Mouse (Mus musculus) B cell, adult 2 months (primary cell): ENCODE results near the gene Fxyd2.

Experiments used
- DNase-seq, 2 experiments: peaks; one replicate each; pipeline ENCODE4 v3.0.0; 2022

The Fxyd2 gene

GRCm38 (mm10) chr9:45395218-45395617 lies 4.3 kb upstream of the Fxyd2 start:
- no peak for DNase-seq

DNA sequence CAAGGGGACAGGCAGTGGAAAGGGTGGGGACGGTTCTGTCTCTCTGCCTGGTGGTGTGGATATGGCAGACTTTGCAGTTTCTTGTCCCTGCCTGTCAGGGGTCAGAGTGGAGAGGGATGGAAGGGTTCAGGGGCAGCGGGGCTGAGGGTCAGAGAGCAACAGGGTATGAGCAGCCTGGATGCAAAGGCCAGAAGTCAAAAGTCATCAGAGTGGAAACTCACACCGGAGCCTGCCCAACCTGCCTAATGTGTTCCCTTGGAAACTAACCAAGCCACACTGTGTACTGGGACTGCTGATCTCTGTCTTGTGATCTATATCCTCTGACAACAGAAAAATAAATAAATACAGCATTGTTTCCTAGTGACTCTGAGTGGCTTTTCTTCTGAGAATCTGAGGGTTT lies 3.7 kb upstream of the Fxyd2 start:
- DNase-seq = no peak

DNA sequence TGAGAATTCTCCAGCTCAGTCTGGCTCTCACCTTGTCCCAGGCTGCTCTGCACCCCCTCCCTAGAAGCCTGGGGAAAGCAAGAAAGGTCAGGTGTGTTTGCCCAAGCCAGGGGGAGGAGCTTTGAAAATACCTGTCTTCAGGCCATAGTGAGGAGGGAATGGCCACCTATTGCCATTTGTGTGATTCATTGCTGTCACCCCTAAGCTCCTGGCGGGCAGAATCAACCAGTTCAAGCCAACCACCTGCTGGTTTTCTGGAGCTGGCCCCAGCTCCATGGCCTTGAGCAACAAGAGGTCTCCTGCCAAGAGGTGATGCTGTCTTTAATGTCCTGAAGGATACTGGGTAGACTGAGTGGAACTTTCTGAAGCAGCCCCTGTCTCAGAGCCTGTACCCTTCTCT lies 1.1 kb upstream of the Fxyd2 start:
- DNase-seq = no peak

DNA sequence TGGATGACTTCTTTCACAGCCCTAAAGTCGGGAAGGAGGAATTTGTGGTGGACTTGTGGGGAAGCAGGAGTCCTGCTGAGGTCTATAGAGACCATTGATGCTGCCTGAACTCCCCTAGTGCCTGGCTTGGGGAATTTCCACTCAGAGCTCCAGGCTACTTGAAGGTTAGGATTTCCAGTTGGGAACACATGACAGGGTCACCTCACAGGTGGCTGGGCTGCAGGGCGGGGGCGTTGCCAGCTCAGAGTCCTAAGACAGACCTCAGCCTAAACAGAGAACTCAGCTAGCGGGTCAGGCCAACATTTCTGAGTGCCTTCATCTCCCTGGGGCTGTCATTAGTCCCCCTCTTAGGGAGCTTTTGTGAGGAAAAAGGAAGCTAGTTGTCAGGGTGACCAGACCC lies 2.4 kb downstream of the Fxyd2 start:
- DNase-seq = no peak

DNA sequence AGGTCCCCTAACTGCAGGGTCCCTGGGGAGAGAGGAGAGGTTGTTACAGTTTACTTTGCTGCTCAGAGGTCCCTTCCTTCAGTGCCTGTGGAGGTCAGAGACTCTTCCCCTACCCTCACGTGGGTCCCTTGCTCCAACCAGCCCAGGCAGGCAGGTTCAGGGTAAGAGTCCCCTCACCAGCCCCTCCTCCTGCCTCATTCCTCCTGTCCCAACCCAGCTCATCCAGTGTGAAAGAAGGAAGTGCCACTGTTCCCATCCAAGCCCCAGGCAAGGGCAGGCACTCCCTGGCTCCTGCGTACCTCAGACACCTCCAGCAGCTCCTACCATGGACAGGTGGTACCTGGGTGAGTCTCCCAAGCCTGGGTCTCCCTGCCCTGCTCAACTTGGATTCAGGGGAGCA lies 3.5 kb downstream of the Fxyd2 start:
- no peak for DNase-seq

DNA sequence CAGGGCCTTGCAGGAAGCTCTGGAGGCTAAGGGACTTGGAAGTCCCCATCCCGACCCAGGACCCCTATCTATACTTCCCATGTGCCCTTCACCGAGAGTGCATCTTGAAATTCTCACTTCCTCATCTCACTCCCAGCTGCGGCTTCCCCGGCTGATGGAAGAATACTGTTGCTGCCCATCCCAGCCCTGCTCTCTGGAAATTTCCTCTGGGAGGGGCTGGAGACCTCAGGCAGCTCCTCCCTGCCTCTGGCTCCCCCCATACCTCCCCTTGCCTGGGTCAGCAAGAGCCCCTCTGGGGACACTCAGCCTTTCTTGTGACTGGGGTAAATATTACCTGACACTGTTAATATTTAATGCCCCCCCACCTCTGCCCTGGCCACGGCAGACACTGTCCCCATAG lies 6.2 kb downstream of the Fxyd2 start:
- no peak for DNase-seq

DNA sequence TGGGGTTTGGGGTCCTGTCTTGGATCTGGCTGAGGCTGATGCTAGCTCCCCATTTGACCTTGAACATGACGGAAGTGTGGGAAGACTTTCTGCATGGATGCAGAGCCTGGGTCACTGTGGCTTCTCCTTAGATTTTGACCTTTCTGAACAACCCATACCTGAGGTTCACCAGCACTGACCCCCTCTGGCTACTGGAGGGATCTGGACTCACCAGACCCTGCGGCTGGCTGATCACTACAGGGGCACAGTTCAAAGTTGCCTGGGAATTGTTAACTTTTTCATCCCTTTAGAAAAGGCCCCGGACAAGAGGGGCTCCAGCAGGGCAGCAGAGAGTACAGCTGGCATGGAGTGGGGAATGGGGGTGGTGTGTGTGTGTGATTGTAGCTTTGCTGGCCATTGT lies 7.3 kb downstream of the Fxyd2 start:
- no peak for DNase-seq

DNA sequence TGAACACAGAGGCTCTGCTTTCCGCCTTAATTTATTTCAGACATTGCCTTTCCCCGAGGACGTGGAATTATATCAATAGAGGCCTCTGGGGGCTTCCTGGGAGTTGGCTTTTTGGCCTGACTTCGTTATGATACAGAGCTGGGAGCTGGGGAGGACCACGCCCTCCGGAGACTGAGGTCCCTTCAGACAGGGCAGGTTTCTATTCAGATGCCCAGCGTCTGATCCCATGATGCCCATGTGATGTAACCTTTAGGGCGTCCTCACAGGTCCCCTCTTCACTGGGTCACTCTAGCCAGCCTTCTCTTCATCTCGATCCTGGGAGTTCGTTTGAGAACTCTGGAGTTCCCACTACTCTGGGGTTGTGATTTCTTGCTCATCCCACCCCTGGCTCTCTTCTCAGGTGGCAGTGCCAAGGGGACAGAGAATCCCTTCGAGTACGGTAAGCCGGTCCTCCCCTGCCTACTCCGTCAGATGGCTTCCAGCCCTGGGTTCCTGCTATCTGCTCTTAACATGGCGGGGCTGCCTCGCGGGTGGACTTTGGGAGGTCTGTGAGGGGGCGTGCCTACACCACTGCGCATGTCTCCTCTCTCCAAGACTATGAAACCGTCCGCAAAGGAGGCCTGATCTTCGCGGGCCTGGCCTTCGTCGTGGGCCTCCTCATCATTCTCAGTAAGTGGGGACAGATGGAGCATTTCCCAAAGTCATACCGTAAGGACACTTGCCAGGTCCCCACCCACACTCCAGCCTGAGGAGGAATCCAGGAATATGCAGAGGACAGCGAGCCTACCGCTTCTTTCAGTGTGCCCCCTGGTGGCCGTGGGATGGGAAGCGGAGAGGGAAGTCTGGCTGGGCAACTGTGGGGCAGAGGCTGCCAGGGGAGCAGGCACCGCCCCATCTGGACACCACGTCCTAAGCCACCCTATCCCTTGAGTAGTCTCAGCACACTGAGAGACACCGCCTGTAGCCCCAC lies 8.5 kb downstream of the Fxyd2 start:
- DNase-seq = peak; percentile 67 to 73

DNA sequence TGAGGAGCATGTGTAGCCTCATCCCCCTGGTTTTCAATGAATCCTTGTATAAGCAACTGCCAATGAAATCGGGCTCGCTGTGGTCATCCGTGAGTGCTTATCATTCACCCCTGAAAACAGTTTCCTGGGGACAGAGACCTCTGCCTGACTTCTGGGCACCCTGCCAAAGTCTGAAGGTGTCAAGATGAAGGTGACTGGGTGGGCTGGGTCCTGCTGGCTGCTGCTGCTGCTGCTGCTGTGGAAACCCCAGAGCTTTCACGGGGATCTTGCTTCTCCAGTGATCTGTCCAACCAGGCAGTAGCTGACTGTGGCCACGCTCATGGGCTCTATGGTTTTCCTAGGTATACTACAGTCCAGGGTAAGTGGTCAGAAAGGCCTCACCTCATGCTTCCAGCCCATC lies 10.7 kb downstream of the Fxyd2 start:
- no peak for DNase-seq

GRCm38 (mm10) chr9:45410614-45411013 lies 11.1 kb downstream of the Fxyd2 start:
- DNase-seq = no peak

DNA sequence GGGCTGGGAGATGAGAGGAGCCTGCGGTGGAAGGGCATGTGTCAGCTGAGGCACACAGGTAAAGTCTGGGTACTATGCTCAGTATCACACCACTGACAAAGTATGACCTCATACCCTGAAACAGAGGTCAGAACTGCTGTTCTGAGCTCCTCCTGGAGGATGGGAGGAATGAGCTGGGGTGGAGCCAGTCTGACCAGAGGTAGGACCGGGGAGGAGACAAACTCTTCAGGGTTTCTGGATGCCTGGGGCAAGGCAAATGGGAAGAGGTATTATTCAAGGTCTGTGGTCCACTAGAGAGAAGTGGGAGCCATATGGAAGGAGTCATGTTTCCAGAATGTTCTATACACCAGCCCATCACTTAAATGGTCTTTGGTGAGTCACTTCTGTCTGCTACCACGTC lies 11.6 kb downstream of the Fxyd2 start:
- DNase-seq = no peak

- DNase-seq = peak; percentile 48 to 53
Measured at GRCm38 (mm10) chr9:45411803-45412202, 12.3 kb downstream of the Fxyd2 start.

DNA sequence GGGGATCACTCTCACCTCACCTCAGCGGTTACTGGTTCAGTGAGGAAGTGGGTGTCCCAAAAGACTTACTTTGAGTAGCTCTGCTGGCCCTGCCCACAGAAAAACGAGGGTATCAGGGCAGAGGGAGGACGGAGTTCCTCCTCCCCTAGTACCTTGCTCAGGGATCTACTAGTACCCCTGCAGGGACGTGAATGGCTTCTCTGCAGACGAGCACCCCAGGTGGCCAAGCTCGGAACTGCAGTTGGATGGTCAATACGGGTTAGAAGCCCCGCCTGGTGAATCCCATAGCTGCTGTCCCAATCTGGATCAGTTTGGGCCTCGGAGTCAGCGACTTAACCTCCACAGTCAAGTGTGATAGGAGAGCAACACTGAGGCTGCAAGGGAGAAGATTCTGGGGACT lies 12.8 kb downstream of the Fxyd2 start:
- DNase-seq = peak; percentile 94 to 96

DNA sequence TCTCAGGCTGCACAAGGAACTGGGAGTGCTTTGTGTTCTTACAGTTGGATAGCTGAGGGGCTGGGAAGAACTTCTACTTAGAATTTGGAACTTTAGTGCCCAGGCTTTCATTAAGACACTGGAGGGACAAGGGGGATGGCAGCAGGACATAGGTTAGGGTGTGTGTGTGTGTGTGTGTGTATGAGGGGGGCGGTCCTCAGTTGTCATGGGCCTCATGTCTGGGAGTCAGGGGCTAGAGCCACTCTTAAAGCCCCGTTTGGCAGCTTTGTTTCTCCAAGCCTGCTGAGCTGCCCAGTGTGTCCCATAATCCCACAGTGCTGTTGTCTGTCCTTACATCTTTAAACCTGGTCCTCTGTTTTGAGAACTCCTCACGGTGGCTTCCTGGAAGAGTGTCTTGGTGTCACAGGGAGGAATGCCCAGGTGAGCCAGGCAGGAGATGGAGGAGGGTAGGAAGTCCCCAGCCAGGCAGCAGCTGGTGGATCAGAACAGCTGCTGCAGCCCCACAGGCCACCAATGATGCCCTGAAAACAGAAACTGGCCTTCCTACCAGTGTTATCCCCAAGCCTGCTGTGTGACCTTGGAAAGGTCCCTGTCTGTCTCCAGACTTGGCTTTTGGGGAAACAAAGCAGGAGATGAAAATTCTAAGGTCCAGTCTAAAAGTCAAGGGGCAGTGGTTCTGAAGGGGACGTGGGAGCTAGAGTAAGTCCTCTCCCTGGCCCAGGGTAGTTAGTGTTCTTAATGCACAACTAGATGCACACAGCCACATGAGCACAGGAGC lies 13.4 kb downstream of the Fxyd2 start:
- no peak for DNase-seq

GRCm38 (mm10) chr9:45413478-45414140 lies 14.1 kb downstream of the Fxyd2 start:
- DNase-seq = peak; percentile 48 to 51

- DNase-seq = peak; percentile 54 to 57
Measured at GRCm38 (mm10) chr9:45415912-45416311, 16.4 kb downstream of the Fxyd2 start.

DNA sequence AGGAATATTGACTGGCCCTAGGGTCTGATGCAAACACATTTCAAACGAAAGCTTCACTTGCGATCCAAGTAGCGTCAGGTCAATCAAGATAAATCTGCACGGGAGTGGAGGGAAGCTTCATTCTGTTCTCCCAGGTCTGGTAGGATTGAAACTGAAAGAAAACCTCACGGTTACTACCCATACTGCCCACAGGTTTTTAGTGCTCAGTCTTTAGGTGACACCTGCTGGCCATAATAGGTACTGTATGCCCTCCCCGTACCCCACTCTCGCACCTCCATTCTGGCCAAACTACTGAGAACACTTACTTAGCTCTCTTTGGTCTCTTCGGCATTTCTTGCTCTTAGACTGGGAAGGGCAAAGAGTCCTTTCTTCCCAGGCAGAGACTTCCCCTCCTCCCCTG lies 17.8 kb downstream of the Fxyd2 start:
- peak; percentile 77 to 84 for DNase-seq

- DNase-seq = no peak
Measured at GRCm38 (mm10) chr9:45418252-45418651, 18.8 kb downstream of the Fxyd2 start.

GRCm38 (mm10) chr9:45421209-45421608 lies 21.7 kb downstream of the Fxyd2 start:
- DNase-seq = peak; percentile 46 to 56

DNA sequence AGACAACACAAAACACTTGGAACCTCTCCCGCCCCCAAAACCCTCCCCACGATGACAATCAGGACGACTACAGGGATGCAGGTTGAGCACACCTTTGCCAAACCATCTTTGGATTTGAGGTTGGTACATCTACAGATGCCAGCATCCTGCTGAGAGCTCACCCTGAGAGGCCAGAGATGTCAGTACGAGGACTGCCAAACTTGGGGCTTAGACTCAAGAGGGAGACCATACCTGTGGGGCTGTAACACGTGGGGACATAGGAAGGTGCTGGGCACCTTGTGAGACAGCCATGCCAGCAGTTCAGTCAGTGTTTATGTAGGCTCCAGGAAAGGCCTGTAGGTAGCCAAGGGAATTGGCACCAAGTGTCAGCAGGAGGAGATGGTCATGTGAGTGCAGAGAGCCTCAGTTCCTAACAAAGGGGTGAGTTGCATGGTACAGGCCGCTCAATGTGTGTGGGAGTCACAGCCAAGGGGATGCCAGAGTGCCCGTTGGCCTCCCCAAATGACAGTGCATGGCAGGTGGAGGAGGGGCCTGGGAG lies 23.4 kb downstream of the Fxyd2 start:
- no peak for DNase-seq

DNA sequence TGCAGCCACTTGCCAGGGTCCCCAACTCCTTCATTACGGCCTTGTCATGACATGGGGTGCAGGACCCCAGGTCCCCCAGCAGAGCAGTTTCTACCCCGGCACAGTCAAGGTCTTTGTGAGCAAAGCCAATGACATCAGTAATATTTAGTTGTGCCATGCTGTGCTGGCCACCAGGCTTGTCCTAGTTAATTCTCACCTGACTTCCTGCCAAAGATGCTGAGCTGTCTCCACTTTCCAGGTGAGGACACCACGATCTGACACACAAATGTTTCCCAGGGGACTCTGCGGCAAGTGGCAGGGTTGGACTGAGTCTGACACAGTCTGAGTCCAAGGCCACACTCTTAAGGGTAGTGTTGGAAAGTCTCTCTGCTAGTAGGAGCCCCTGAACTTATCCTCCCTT lies 27.0 kb downstream of the Fxyd2 start, which contains the start of gene Dscaml1:
TSS of gene Dscaml1 (plus strand) at position 173 of the 400 bp plus-strand sequence.
- DNase-seq = no peak

DNA sequence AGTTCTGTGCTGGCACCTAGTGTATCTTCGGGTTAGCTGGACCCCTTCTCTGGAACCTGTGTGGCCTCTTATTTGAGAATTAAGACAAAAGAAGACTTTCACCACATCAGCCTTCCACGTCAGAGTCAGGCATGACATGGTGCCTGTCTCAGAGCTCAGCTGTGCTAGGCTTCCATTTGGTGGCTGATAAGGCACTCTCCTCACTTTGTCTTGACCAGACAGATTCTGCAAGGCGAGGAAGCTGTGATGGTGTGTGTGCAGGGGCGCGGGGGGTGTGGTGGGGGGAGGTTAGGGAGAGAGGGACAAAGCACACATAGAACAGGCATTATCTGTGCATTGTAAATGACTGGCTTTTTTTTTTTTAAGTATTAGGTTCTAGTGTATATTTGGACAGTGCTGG lies 29.9 kb downstream of the Fxyd2 start:
- no peak for DNase-seq
